Mouse (Mus musculus): ENCODE measurements around the gene Mprip.

GRCm38 (mm10) chr11:59746614-59747013 lies 85.5 kb downstream of the Mprip start:
- TF ChIP-seq CTCF (IDR thresholded peaks at IDR 0.05; ENCODE audit: low read depth) (peak; percentile 80), EP300 (IDR thresholded peaks at IDR 0.05; ENCODE audit: low read depth) (no peak)
